Mouse (Mus musculus): ENCODE results near the gene Cd3eap.

DNA sequence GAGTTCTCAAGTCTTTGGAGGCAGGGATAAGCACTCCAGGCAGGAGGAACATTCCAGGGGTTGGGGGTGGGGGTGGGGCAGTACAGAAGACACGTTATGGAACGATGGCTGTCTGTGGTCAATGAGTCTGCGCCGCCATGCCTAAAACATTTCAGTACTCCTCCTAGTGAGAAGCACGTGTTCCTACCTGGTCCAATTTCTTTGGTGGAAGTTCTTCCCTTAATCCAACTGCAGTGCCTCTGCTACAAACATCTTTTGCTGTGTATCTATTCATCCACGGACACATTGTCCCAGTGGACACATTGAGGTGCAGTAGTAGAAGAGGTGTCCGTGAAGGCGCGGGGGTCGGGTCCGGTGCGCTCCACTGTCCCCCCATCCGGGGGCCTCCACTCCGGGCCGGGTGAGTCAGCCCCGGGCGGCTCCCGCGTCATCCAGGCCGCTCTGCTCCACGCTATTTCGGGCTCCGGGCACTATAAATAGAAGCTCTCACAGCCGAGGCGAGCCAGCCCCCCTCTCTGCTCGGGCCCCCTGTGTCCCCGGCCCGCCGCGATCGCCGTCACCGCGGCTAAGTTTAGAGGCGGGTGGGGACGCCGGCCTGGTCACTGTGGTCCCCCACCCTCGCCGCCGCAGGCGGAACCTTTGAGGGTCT is 17.4 kb downstream of the Cd3eap start:
- no peak for TF ChIP-seq CTCF (IDR thresholded peaks at IDR 0.05; ENCODE audit: low read depth, low read length)
- no peak for TF ChIP-seq POLR2A (IDR thresholded peaks at IDR 0.05; ENCODE audit: insufficient read depth, low read length)
- no peak for TF ChIP-seq EP300 (IDR thresholded peaks at IDR 0.05; ENCODE audit: insufficient read depth, low read depth, low read length)

Data from ES-Bruce4 (cell line).